Mouse (Mus musculus) thymus, postnatal 10 days (tissue): ENCODE results near the gene Rbpms2.
"Not testable (repeated sequence)": the region's sequence is repeated elsewhere in the genome, so short reads cannot be mapped to it uniquely, and the experiment has no call there.

ENCODE experiments used
- DNase-seq, 2 experiments: peaks; one replicate each; pipeline ENCODE4 v3.0.0; 2021; ENCODE audit warnings: low spot score in 2 of 2

Gene Rbpms2

DNA sequence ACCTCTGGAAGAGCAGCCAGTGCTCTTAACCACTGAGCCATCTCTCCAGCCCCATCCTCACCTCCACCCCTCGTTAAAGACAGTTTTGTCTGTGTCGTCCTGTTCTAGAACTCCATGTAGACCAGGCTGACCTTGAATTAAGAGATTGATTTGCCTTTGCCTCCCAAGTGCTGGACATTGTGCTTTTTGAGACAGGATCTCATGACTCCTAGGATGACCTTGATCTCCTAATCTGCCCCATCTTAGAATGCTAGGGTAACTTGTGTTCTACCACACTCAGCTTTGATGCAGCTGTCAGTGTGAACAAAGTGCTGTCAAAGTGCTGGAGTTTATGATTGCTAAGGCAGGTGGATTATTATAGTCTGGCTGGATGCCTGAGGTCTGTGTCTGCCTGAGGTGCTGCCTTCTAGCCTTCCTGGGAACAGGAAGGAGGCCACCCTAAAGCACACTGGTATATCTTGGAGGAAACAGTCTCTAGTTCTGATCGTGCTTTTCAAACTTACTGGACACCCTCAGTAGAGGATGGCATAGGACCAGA lies 25.3 kb downstream of the Rbpms2 start:
- no peak for DNase-seq

- no peak for DNase-seq
These were observed 26.1 kb downstream of the Rbpms2 start for GRCm38 (mm10) chr9:65655540-65655939.

- no peak for DNase-seq
These were observed 27.8 kb downstream of the Rbpms2 start for GRCm38 (mm10) chr9:65657218-65657617.

DNA sequence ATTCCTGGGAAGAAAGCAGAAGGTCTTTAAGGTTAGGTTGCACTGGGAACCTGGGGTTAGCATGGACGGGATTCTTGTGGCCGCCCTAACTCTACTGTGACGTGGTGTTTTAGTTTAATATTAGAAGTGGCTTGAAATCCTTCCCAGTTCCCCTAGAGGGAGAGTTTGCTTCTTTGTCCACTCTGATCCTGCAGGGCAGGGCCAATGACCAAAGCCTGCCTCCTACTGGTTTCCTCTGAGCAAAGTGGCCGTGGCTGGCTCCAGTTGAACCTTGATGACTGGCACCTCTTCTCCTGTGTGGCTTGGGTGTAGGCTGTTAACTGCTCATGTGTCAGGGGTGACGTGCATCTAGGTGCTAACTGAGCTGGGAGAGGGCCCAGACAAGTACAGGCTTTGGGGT lies 31.6 kb downstream of the Rbpms2 start:
- no peak for DNase-seq

GRCm38 (mm10) chr9:65661493-65661892 lies 32.0 kb downstream of the Rbpms2 start:
- no peak for DNase-seq

DNA sequence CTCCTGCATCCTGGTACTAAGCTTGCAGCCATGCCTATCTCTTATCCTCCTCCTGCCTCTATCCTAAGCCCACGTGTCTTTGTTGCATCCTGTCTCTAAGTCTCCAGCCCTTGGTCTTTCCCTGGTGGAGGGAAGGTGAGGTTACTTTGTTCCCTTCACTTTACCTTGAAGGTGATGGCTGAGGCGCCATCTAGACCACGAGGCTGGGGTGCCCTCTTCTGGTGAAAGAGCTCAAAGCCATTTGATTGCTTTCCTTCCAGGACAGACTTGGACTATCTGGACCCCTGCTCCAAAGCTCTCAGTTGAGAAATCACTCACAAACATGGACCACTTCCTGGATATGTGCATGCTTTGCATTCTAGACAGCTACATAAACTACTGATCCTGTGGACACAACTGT lies 34.7 kb downstream of the Rbpms2 start:
- DNase-seq, result peak; percentile 41 to 69

GRCm38 (mm10) chr9:65666042-65666441 lies 36.6 kb downstream of the Rbpms2 start:
- DNase-seq, result peak; percentile 23 to 74

DNA sequence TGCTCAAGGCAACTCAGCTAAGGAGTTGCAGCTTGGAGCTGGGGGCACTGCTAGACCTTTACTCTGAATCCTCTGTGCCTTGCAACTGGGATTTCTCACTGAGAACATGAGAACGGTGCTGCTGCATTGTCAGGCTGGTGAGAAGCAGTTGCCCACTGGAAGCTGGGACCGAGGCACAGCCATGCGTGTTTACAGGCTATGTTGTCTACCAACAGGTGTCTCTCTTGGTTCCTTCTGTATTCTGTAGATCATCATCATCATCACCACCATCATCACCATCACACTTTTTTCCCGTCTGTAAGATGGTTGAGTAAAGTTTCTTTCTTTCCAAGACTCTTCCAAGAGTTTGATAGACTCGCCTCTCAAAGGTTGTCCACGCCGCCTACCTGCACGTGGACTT lies 38.3 kb downstream of the Rbpms2 start, which contains the start of gene Oaz2:
TSS of gene Oaz2 (plus strand) at position 301 of the 400 bp plus-strand sequence.
- DNase-seq, result no peak

DNA sequence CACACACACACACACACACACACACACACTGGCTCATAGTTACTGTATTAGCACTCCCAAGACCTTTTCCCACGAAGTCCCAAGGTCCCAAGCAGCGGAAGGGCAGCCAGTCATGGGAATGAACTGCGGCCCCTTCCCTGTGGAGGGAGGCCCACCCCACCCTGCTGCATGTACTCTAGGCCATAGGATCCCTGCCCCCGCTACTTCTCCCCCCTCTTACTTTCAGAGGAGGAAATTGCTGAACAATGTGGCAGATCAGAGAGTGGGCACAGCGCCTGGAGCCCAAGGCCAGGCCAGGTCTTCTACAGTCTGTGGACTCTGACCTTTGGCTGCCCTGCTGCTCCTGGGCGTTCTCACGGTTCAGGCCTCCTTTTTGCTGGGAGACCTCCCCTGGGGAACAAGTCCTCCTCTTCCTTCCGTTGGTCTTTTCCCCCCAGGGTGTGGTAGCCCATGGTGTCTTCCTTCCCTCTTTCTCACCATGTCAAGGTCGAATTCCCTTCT lies 42.0 kb downstream of the Rbpms2 start:
- DNase-seq, result no peak

DNA sequence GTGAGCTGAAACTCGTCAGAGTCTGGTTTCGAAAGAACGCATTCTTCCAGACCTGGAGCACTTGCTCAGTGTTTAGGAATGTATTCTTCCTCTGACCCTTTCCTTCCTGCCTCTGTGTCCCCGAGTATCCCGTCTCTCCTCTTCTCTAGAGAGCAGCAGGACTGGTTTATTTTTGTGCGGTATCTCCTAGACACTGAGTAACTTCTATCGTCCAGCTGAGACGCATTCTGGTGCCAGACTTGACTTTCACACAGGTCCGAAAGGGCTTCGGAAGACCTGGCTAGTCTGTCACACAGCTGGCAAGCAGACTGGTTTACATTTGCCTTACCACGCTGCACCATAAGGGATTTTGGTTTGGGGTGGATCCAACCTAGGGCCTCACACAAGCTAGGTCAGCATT lies 43.5 kb downstream of the Rbpms2 start:
- DNase-seq, result no peak

DNA sequence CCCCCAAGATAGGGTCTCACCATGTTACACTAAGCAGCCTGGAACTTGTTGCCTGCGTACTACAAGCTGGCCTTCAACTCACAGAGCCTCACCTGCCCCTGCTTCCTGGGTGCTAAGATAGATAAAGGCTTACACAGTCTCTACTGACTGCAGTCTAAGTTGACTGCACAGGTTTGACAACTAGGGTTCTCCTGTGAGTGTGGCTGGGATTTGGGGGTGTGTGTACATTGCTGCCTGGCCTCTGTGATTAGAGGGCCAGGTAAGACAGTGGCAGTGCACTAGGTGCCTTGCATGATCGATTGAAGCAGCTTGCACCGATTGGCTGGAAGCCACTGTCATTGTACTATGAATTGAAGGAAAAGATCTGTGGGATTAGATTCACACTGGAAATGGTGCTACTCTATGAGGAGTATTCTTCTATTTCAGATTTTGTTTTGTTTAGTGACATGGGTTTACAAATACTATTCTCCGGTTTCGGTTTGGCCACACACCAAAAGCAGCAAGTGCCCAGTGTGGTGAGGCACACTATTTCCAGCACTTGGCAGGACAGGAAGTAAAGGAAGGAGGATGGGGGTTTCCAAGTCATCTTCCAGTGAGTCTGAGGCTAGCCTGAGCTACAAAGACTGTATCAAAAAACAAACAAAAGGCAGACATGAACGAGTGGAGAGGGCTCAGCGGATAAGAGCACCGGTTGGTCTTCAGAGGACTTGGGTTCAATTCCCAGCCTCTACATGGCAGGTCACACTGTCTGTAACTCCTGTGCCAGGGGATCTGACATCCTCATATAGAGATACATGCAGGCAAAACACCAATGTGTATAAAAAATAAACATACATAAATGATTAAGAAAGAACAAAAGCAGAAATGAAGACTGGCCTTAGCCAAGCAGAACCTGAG lies 46.3 kb downstream of the Rbpms2 start:
- DNase-seq, result no peak

DNA sequence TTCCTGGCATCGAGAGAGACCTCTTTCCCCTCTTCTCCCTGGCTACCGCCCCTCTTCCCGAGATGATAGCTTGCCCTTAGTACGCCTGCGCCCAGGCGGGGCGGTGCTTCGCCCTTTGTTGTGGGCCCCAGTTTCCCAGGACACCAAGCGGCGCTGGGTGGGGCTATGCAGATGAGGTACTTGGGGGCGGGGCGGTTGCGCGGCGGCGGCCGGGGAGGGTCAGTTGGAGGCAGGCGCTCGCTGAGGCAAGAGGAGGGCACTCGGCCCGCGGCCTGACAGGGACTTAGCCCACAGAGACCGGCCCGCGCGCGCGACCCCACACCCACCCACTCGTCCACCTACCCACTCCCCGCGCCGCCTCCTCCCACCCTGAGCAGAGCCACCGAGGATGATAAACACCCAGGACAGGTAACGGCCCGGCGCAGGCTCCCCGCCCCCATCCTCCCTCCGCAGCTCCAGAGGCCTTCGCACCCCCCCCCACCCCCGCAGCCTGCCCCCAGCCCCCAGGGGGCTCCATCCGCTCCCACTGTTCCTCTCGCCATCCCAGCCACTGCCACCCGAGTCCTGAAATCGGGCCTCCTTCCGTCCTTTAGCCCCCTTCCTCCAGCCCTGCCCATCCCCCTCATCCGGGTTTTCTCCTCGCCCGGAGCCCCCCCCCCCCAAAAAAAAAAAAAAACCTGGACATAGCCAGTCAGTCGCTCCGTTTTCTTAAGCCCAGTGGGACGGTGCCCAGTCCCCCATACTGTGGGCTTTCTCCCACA lies 47.1 kb downstream of the Rbpms2 start:
- DNase-seq, result peak; percentile 92 to 93

DNA sequence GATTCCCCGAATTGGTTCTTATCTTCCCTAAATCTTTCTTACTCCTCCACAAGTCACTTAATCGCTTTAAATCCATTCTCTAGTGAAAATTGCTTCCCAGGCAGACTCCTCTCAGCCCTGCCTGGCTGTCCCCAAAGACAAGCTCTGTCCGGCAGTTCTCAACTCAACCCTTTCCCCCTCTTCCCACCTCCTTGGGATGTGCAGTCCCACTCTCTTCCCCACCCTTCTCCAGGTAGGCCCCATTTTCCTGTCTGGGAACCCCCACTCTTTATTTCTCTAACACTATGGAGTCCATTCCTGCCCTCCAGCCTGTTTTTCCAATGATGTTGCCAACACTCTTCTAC lies 47.6 kb downstream of the Rbpms2 start:
- DNase-seq, result no peak

DNA sequence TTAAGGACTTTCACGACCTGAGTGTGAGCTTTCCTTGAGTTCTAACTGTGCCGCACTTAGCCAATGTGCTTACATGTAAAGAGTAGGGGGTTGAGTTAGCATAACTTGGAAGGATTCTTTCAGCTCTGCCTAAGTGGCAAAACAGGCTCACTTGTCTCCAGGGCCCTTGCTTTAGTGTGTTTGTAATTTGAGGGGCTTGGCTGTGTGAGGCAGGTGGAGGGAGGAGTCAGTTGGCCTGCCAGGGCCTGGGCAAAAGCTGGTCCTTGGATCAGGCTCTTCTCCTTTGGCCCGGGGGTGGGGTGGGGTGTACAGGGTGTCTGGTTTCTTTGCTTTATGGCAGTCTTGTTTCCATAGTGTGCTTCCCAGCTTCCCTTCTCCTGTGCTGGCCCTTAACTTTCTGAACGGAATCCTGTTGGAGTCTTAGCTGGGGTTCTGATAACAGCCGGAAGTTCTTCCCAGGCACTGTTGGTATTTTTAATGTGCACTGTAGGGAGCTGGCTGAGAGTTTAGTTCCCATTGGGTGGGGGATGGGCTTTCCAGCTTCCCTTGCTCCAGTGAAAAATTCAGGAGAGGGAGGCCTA lies 49.8 kb downstream of the Rbpms2 start:
- no peak for DNase-seq

DNA sequence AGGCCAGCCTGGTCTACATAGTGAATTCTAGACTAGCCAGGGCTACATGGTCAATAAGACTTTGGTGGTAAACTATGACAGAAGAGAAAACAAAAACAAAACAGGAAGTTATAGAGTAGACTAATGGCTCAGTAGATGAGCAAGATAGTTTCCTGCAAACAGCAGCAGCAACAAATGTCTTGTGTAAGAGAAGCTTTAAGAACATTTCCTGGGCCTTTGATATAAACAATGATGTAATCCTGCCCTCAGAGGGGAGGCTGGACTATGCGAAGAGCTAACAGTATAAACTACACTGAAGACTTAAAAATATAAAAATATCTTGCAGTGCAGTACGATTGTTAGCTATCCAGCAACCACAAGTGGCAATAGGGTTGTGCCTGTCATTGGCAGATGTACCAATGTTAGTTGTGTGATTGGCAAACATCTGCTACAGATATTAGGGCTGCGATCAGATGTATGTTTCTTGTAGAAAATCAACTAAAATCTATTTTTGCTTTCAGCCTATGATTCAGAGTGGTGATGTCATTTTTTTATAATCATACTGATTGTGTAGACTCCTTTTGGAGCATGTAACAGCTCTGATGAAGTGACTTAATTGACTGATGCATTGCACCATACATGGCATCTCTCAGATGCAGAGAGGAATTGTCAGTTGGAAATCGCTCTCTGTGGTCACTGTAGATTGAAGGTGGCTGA lies 51.6 kb downstream of the Rbpms2 start:
- no peak for DNase-seq

GRCm38 (mm10) chr9:65681634-65681940 lies 52.1 kb downstream of the Rbpms2 start:
- DNase-seq, result no peak

DNA sequence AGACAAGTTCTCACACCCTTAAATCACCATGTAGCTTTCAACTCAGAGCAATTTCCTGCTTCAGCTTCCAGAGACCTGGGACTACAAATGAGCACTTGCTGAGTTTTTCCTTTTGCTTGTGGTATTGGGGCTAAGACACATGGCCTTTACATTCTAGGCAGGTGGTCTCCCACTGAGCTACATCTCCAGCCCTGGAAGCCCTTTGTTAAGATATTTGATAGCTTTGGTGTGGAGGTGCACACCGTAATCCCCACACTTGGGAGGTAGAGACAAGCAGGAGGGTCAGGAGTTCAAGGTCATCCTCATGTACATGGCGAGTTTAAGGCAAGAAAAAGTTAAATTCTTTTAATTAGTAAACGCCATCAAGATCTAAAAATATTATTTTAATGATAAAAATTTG lies 52.7 kb downstream of the Rbpms2 start:
- DNase-seq, result no peak

DNA sequence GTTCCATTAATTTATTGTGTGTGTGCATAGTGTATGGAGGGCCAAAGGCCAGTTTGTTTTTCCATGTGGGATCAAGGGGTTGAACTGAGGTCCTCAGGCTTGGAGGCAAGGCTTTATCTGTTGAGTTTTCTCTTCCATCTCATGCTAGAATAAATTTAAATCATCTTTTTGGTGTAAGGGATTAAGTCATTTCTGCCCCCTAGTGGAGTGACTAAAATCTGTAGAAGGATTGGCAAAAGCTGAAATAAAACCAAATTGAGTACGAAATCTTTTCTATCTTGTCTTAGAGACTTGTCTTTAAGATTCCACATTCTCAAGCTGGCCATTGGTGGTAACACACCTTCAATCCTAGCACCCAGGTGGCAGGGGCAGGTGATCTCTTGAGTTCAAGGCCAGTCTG lies 53.5 kb downstream of the Rbpms2 start:
- peak in 1 of 2 experiments; percentile 37 for DNase-seq

GRCm38 (mm10) chr9:65684704-65685103 lies 55.3 kb downstream of the Rbpms2 start:
- no peak for DNase-seq

DNA sequence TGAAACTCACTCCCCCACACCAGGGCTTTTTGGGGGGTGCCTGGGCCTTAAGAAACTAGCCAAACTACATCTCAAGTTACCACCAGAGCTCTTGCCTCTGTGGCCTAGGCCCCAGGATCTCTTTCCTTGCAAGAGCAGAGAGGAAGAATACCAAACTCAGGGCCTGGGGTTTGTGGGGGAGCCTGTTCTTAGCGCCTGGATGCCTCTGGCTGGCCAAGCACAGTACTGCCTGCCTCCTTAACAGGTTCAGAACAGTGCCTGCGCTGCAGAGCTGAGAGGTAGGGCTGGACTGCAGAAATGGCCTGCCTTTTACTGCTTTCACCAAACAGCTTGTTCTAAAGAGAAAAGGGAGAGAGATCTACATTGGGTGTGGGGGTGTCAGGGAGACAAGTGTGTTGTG lies 60.4 kb downstream of the Rbpms2 start:
- DNase-seq, result not testable (repeated sequence)

DNA sequence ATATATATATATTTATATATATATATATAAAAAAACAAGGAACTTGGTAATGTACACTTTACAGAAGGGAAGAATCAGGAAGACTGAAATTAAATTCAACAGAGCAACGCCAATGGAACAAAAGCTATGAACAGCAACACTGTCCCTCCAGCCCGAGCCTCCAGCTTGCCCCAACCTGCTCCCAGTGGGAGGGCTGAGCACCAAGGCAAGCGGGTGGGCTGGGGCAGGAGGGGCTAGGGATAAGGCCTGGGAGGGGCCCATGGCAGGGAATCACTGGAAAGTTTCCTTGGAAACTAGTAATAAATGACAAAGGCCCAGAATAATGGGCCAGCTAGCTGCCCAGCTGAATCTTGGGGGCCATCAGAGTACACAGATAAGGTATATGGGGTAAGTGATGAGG lies 63.0 kb downstream of the Rbpms2 start:
- DNase-seq, result no peak
